Mouse (Mus musculus) C2C12 (cell line): Measurements from ENCODE around the gene Ugt1a5. TPM values are rescaled to one million over a fixed set of nuclear protein-coding genes. Genes with fewer than 3 reads are reported as not detected.

Experiments used
- H3K27me3 ChIP-seq: one replicate; pipeline ENCODE4 v1.6.1; 2011; ENCODE audit not compliant: control insufficient read depth, insufficient read depth, insufficient read length
- H3K36me3 ChIP-seq: one replicate; pipeline ENCODE4 v1.6.1; 2011; ENCODE audit not compliant: control insufficient read depth, insufficient read depth
- H3K4me3 ChIP-seq: one replicate; pipeline ENCODE4 v1.5.1; 2011; ENCODE audit warnings: mild to moderate bottlenecking, control low read depth; ENCODE audit not compliant: poor library complexity, insufficient read depth, severe bottlenecking
- H3K79me2 ChIP-seq: one replicate; pipeline ENCODE4 v1.6.1; 2011; ENCODE audit not compliant: control insufficient read depth, insufficient read depth
- H3K79me3 ChIP-seq: one replicate; pipeline ENCODE4 v1.6.1; 2011; ENCODE audit warnings: low read depth, control low read depth
- H3ac ChIP-seq: one replicate; pipeline ENCODE3; 2011; ENCODE audit warnings: low read depth; ENCODE audit not compliant: control insufficient read depth, insufficient read length
- CEBPB ChIP-seq: IDR thresholded peaks from one replicate; pipeline ENCODE4 v1.6.1; 2011; ENCODE audit warnings: low read depth, mild to moderate bottlenecking, control low read depth, moderate library complexity
- CTCF ChIP-seq: IDR thresholded peaks from one replicate; pipeline ENCODE4 v1.5.1; 2011; ENCODE audit not compliant: control insufficient read depth, insufficient read depth, insufficient read length
- FOSL1 ChIP-seq: IDR thresholded peaks from one replicate; pipeline ENCODE4 v1.8.0; 2011; ENCODE audit warnings: mild to moderate bottlenecking, low read length; ENCODE audit not compliant: poor library complexity, insufficient read depth, severe bottlenecking
- MAX ChIP-seq: IDR thresholded peaks from one replicate; pipeline ENCODE4 v1.6.1; 2011; ENCODE audit warnings: mild to moderate bottlenecking, control low read depth
- MYOD1 ChIP-seq: IDR thresholded peaks from one replicate; pipeline ENCODE4 v1.6.1; 2011; ENCODE audit warnings: low read depth; ENCODE audit not compliant: control insufficient read depth, insufficient read length
- MYOG ChIP-seq: IDR thresholded peaks from one replicate; pipeline ENCODE4 v1.6.1; 2011; ENCODE audit not compliant: control insufficient read depth, insufficient read length; ENCODE audit errors: extremely low read depth
- USF1 ChIP-seq: IDR thresholded peaks from one replicate; pipeline ENCODE4 v1.6.1; 2011; ENCODE audit warnings: low read depth, mild to moderate bottlenecking, control low read depth, moderate library complexity
- polyA plus RNA-seq: library from polyadenylated mRNA; unstranded; fragments of >200 nt; fragmentation: generic; extraction: Trizol; gene quantifications from one replicate; pipeline ENCODE4 v1.2.1, GENCODE M21; 2012; ENCODE audit warnings: missing spikeins

Gene Ugt1a5
- polyA plus RNA-seq, 1 experiment, result not detected

- no peak for TF ChIP-seq CEBPB
- no peak for TF ChIP-seq MAX
- TF ChIP-seq FOSL1, result no peak
- peaks cover 62% of the 10 kb centered on the region for H3K79me2 ChIP-seq
- H3K36me3 ChIP-seq, result peaks cover 93% of the 10 kb centered on the region
Observed at GRCm38 (mm10) chr1:88266123-88266522, 100.3 kb downstream of the Ugt1a5 start.

GRCm38 (mm10) chr1:88267489-88267888 is 101.7 kb downstream of the Ugt1a5 start:
- H3K4me3 ChIP-seq, result no peak overlapping the region
- H3K79me2 ChIP-seq, result peaks cover 64% of the 10 kb centered on the region
- peaks cover 9% of the 10 kb centered on the region for H3K79me3 ChIP-seq
- no peak overlapping the region for H3ac ChIP-seq
- TF ChIP-seq CTCF (no peak), MYOD1 (no peak), MAX (no peak), USF1 (no peak), FOSL1 (no peak), MYOG (no peak)
- no peaks in the 10 kb centered on the region for H3K27me3 ChIP-seq
- H3K36me3 ChIP-seq, result peaks cover 92% of the 10 kb centered on the region

More at GRCm38 (mm10) chr1:88266123-88266522, 100.3 kb downstream of the Ugt1a5 start:
- Histone ChIP-seq H3K27me3 (no peaks in the 10 kb centered on the region), H3ac (no peak overlapping the region), H3K4me3 (no peak overlapping the region), H3K79me3 (peaks cover 9% of the 10 kb centered on the region)

- Histone ChIP-seq H3ac (no peak overlapping the region), H3K27me3 (no peaks in the 10 kb centered on the region), H3K36me3 (peaks cover 92% of the 10 kb centered on the region), H3K4me3 (no peak overlapping the region), H3K79me2 (peaks cover 67% of the 10 kb centered on the region), H3K79me3 (peaks cover 14% of the 10 kb centered on the region)
- TF ChIP-seq USF1, result no peak
- no peak for TF ChIP-seq FOSL1
- no peak for TF ChIP-seq MAX
- TF ChIP-seq MYOD1, result no peak
- TF ChIP-seq CTCF, result no peak
- TF ChIP-seq CEBPB, result no peak
- no peak for TF ChIP-seq MYOG
Observed at GRCm38 (mm10) chr1:88268070-88268469, 102.3 kb downstream of the Ugt1a5 start.

Other genes starting within 250 kb of the Ugt1a5 start
- 9.3 TPM for gene Usp40, start 157.5 kb upstream of the Ugt1a5 start, polyA plus RNA-seq
- gene Ugt1a10, start 110.6 kb upstream of the Ugt1a5 start, polyA plus RNA-seq, result not detected
- not detected for gene Ugt1a9, start 95.2 kb upstream of the Ugt1a5 start, polyA plus RNA-seq
- gene Ugt1a8, start 78.2 kb upstream of the Ugt1a5 start, polyA plus RNA-seq, result not detected
- gene Ugt1a7c, start 71.0 kb upstream of the Ugt1a5 start, polyA plus RNA-seq, result not detected
- gene Ugt1a6b, start 62.8 kb upstream of the Ugt1a5 start, polyA plus RNA-seq, result not detected
- gene Ugt1a6a, start 31.2 kb upstream of the Ugt1a5 start, polyA plus RNA-seq, result 1.3 TPM
- not detected for gene Ugt1a2, start 34.6 kb downstream of the Ugt1a5 start, polyA plus RNA-seq
- not detected for gene Dnajb3, start 39.8 kb downstream of the Ugt1a5 start, polyA plus RNA-seq
- gene Ugt1a1, start 45.9 kb downstream of the Ugt1a5 start, polyA plus RNA-seq, result not detected
- gene Mroh2a, start 61.0 kb downstream of the Ugt1a5 start, polyA plus RNA-seq, result 0.69 TPM
- 54.4 TPM for gene Hjurp, start 111.6 kb downstream of the Ugt1a5 start, polyA plus RNA-seq
- gene Trpm8, start 111.6 kb downstream of the Ugt1a5 start, polyA plus RNA-seq, result 0.02 TPM
- gene Spp2, start 240.9 kb downstream of the Ugt1a5 start, polyA plus RNA-seq, result not detected